Mouse (Mus musculus) brain, embryonic 14.5 days (tissue): ENCODE measurements around the gene Kcnk1.

Source experiments
- CTCF ChIP-seq: fragments of 200-500 bp; IDR thresholded peaks from 2 replicates; pipeline ENCODE4 v1.5.1; 2012; ENCODE audit warnings: inconsistent platforms, mild to moderate bottlenecking, moderate library complexity, borderline replicate concordance; ENCODE audit not compliant: insufficient read depth, insufficient read length; ENCODE audit errors: extremely low read depth
- POLR2A ChIP-seq: fragments of 200-500 bp; IDR thresholded peaks from 2 replicates; pipeline ENCODE4 v1.6.1; 2012; ENCODE audit warnings: mild to moderate bottlenecking, inconsistent platforms, borderline replicate concordance; ENCODE audit not compliant: poor library complexity, insufficient read depth, insufficient read length, severe bottlenecking; ENCODE audit errors: extremely low read depth

DNA sequence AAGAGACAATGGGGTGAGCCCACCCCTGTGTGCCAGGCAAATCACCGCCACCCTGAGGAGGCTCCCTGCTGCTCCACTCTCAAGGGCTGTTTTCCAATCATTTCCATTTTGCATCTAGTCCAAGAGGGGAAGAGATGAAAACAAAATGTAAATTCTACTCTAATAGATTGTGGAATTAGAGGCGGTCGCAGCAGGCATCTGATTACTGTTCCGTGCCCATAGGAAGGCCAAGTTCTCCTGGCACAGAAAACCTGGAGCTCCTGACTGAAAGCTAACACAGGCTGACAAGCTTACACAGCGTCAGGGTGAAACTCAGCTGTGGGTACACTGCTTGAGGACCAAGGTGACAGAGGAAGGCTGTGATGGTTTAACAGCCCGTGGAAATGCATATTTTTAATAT lies 73.2 kb downstream of the Kcnk1 start:
- TF ChIP-seq POLR2A (no peak), CTCF (no peak)
